Mouse (Mus musculus): ENCODE data around the gene Nrros. TPM values are rescaled to one million over a fixed set of nuclear protein-coding genes. Genes with fewer than 3 reads are reported as not detected.

Nrros gene
- polyA plus RNA-seq (2015; fragmentation: Nextera tagmentation; extraction: Ambion mirVana), result 17.6 and 21.9 TPM in 2 replicates

DNA sequence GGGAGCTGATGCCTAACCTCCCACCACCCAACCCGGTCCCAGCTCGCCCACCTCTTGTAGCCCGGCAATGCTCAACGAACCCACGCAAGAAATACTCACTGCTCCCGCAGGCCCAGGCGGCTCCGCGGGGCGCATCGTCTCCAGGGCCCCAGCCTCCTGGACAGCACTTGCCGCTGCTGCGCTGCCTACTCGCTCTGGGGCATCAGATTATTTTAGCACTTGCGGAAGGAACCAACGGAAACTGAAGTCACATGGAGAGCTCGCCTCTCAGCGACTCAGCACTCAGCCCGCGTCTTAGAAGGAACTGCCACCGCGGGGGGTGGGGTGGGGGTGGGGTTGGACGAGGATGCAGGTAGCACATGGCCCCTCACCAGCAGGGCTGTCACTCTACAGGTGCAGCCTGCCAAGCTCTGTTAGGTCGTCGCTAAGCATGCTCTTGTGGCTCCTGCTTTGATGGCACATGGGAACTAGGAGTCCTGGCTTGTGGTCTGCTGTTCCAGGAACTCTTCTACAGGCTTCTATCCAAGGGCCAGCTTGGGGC lies at the start of gene Nrros:
Nrros (minus strand) TSS at position 314 of the 541 bp plus-strand sequence.
- H3K4me3 ChIP-seq (replicated peaks; ENCODE audit: low read length), result peak within 1 kb of the TSS; percentile 46
- peak within 1 kb of the TSS; percentile 68 for H3K4me2 ChIP-seq (ENCODE audit: low read depth, low read length)
- H3K4me1 ChIP-seq (ENCODE audit: control insufficient read depth, insufficient read depth, low read length), result peaks cover 5% of the 10 kb centered on the region
- peak within 1 kb of the TSS; percentile 3 for H3K27ac ChIP-seq (ENCODE audit: low read length)
- 2% methylated on average over 25 of the region's 25 CpGs for WGBS
- peak within 1 kb of the TSS; percentile 70 for H3K9ac ChIP-seq (ENCODE audit: low read length)
- no peaks in the 10 kb centered on the region for H3K36me3 ChIP-seq (ENCODE audit: control insufficient read depth, insufficient read depth, low read length)
- H3K27me3 ChIP-seq (ENCODE audit: control insufficient read depth, insufficient read depth, low read length), result no peaks in the 10 kb centered on the region
- no peaks in the 10 kb centered on the region for H3K9me3 ChIP-seq (replicated peaks; ENCODE audit: control insufficient read depth, low read length)
- peak; percentile 56; the same call in 1 of the 2 replicates for ATAC-seq (ENCODE audit: insufficient read depth, low FRiP score)

- 70% methylated on average over 17 of the region's 17 CpGs for WGBS
- H3K27ac ChIP-seq (ENCODE audit: low read length), result no peak overlapping the region
- no peak overlapping the region for H3K4me3 ChIP-seq (replicated peaks; ENCODE audit: low read length)
- H3K4me2 ChIP-seq (ENCODE audit: low read depth, low read length), result no peak overlapping the region
- no peak overlapping the region for H3K9ac ChIP-seq (ENCODE audit: low read length)
- H3K9me3 ChIP-seq (replicated peaks; ENCODE audit: control insufficient read depth, low read length), result peaks cover 2% of the 10 kb centered on the region; the same call in 1 of the 2 replicates
- no peaks in the 10 kb centered on the region for H3K4me1 ChIP-seq (ENCODE audit: control insufficient read depth, insufficient read depth, low read length)
- H3K36me3 ChIP-seq (ENCODE audit: control insufficient read depth, insufficient read depth, low read length), result no peaks in the 10 kb centered on the region
- H3K27me3 ChIP-seq (ENCODE audit: control insufficient read depth, insufficient read depth, low read length), result no peaks in the 10 kb centered on the region
- no peak for ATAC-seq (ENCODE audit: insufficient read depth, low FRiP score)
These were observed 49.6 kb upstream of the Nrros start for GRCm38 (mm10) chr16:32214804-32215576.

DNA sequence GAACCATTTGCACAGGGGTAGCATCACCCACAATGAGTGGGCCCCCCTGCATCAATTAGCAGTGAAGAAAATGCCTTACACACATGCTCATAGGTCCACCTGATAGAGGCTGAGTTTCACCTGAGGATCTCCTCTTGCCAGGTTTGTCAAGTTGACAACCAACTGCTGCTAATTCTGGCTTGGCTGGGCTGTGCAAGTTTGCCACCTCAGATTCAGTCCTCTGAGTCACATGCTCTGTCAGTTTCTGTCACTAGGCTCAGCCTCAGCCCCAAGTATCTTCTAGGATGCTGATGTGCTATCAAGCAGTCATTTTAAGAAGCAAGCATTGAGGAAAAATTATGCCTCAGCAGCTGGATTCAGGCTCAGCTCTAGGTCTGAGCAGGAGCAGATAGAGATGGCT lies 48.8 kb upstream of the Nrros start:
- H3K27ac ChIP-seq (ENCODE audit: low read length), result no peak overlapping the region
- H3K4me1 ChIP-seq (ENCODE audit: control insufficient read depth, insufficient read depth, low read length), result no peaks in the 10 kb centered on the region

GRCm38 (mm10) chr16:32204902-32205301 lies 39.5 kb upstream of the Nrros start:
- no peak overlapping the region for H3K4me3 ChIP-seq (replicated peaks; ENCODE audit: low read length)
- H3K4me2 ChIP-seq (ENCODE audit: low read depth, low read length), result no peak overlapping the region
- WGBS, result 53% methylated on average over 3 of the region's 3 CpGs
- H3K9ac ChIP-seq (ENCODE audit: low read length), result no peak overlapping the region
- no peaks in the 10 kb centered on the region for H3K27me3 ChIP-seq (ENCODE audit: control insufficient read depth, insufficient read depth, low read length)
- no peaks in the 10 kb centered on the region for H3K4me1 ChIP-seq (ENCODE audit: control insufficient read depth, insufficient read depth, low read length)
- no peaks in the 10 kb centered on the region for H3K36me3 ChIP-seq (ENCODE audit: control insufficient read depth, insufficient read depth, low read length)
- ATAC-seq (ENCODE audit: insufficient read depth, low FRiP score), result no peak
- H3K9me3 ChIP-seq (replicated peaks; ENCODE audit: control insufficient read depth, low read length), result peaks cover 7% of the 10 kb centered on the region; the same call in 1 of the 2 replicates
- H3K27ac ChIP-seq (ENCODE audit: low read length), result no peak overlapping the region

More for the DNA sequence above, 48.8 kb upstream of the Nrros start:
- Histone ChIP-seq H3K9ac (ENCODE audit: low read length) (no peak overlapping the region), H3K27me3 (ENCODE audit: control insufficient read depth, insufficient read depth, low read length) (no peaks in the 10 kb centered on the region), H3K36me3 (ENCODE audit: control insufficient read depth, insufficient read depth, low read length) (no peaks in the 10 kb centered on the region), H3K4me3 (replicated peaks; ENCODE audit: low read length) (no peak overlapping the region), H3K9me3 (replicated peaks; ENCODE audit: control insufficient read depth, low read length) (peaks cover 10% of the 10 kb centered on the region; the same call in 1 of the 2 replicates), H3K4me2 (ENCODE audit: low read depth, low read length) (no peak overlapping the region)
- ATAC-seq (ENCODE audit: insufficient read depth, low FRiP score), result no peak

DNA sequence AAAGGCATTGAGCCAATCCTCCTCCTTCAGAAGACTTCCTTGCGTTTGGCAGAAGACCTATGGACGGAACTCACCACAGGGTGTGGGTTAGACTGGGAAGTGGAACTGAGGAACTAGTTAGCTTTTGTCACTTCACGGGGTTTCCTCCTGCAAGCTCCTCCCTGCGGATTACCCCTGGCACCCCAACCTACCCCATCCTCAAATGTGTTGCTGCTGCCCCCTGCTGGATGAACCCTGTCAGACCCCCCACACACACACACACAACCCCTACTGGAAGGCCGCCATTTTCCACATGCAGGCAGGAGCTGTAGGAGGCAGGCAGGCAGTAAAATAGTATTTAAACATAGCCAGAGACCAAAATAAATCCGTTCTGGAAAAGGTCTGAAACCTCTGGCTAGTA lies 37.3 kb upstream of the Nrros start:
- no peak for ATAC-seq (ENCODE audit: insufficient read depth, low FRiP score)
- WGBS, result 71% methylated on average over 6 of the region's 6 CpGs
- H3K27ac ChIP-seq (ENCODE audit: low read length), result no peak overlapping the region
- H3K36me3 ChIP-seq (ENCODE audit: control insufficient read depth, insufficient read depth, low read length), result no peaks in the 10 kb centered on the region
- no peaks in the 10 kb centered on the region for H3K4me1 ChIP-seq (ENCODE audit: control insufficient read depth, insufficient read depth, low read length)
- no peaks in the 10 kb centered on the region for H3K9me3 ChIP-seq (replicated peaks; ENCODE audit: control insufficient read depth, low read length)
- no peaks in the 10 kb centered on the region for H3K27me3 ChIP-seq (ENCODE audit: control insufficient read depth, insufficient read depth, low read length)
- H3K4me3 ChIP-seq (replicated peaks; ENCODE audit: low read length), result no peak overlapping the region
- no peak overlapping the region for H3K4me2 ChIP-seq (ENCODE audit: low read depth, low read length)
- H3K9ac ChIP-seq (ENCODE audit: low read length), result no peak overlapping the region

DNA sequence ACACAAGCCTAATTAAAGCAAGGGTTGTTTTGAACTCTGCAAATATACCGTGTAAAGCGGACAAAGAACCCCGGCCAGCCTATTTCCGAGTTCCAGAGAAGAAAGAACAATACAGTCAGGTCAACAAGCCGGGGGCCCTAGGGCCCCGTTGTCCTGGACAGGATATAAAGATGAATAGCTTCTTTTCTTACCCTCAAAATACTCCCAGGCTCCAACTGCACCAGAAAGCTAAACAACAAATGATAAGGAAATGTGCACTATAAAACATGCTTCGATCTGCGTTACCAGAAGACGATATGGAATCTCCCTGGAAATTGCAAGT lies 35.6 kb upstream of the Nrros start:
- Histone ChIP-seq H3K36me3 (ENCODE audit: control insufficient read depth, insufficient read depth, low read length) (no peaks in the 10 kb centered on the region), H3K4me2 (ENCODE audit: low read depth, low read length) (0 out of 2 replicates have a peak overlapping the region, but pooled peaks have one; percentile 14), H3K27me3 (ENCODE audit: control insufficient read depth, insufficient read depth, low read length) (no peaks in the 10 kb centered on the region), H3K4me1 (ENCODE audit: control insufficient read depth, insufficient read depth, low read length) (no peaks in the 10 kb centered on the region), H3K9ac (ENCODE audit: low read length) (no peak overlapping the region), H3K9me3 (replicated peaks; ENCODE audit: control insufficient read depth, low read length) (no peaks in the 10 kb centered on the region), H3K4me3 (replicated peaks; ENCODE audit: low read length) (no peak overlapping the region), H3K27ac (ENCODE audit: low read length) (peak overlapping the region; percentile 46; the same call in 1 of the 2 replicates)
- 60% methylated on average over 9 of the region's 9 CpGs for WGBS
- ATAC-seq (ENCODE audit: insufficient read depth, low FRiP score), result no peak

DNA sequence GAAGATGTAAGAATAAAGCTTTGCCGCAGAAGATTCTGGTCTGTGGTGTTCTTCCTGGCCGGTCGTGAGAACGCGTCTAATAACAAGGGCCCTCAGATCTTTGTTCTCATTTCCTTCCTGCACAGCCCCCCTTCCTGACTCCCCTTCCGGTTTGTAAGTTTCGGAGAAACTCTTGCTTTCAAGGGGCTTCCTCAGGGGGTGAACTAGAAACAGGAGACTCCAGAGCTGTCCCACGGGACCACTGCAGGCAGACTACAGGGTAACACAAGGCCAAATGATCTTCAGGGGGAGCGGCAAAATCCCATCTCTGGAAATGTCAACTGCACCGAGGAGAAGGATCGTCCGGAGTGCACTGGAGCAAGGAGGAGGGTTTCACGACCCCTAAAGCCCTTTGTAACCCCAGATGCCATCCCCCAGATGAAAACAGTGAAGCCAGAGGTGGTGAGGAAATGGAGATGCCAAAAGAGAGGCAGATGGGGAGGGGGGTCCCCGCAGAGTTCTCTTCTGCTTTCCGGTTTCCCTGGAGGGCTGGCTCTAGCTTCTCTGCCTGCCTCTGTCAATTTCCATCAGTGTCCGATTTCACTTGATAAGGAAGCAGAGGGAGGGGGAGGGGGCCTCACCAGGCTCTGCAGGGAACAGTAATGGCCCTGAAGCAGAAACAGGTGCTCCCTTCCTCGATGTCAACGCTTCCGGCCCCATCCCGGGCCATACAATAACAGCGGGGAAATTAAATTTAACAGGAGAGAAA lies 35.0 kb upstream of the Nrros start:
- H3K9ac ChIP-seq (ENCODE audit: low read length), result peak overlapping the region; percentile 37; the same call in 1 of the 2 replicates
- H3K4me3 ChIP-seq (replicated peaks; ENCODE audit: low read length), result peak overlapping the region; percentile 26

GRCm38 (mm10) chr16:32190011-32190441 lies 24.6 kb upstream of the Nrros start:
- no peak overlapping the region for H3K4me3 ChIP-seq (replicated peaks; ENCODE audit: low read length)
- no peak overlapping the region for H3K9ac ChIP-seq (ENCODE audit: low read length)
- no peaks in the 10 kb centered on the region for H3K4me1 ChIP-seq (ENCODE audit: control insufficient read depth, insufficient read depth, low read length)
- H3K4me2 ChIP-seq (ENCODE audit: low read depth, low read length), result no peak overlapping the region
- no peaks in the 10 kb centered on the region for H3K9me3 ChIP-seq (replicated peaks; ENCODE audit: control insufficient read depth, low read length)
- H3K27ac ChIP-seq (ENCODE audit: low read length), result no peak overlapping the region
- no peaks in the 10 kb centered on the region for H3K27me3 ChIP-seq (ENCODE audit: control insufficient read depth, insufficient read depth, low read length)
- ATAC-seq (ENCODE audit: insufficient read depth, low FRiP score), result no peak
- 45% methylated on average over 12 of the region's 12 CpGs for WGBS
- no peaks in the 10 kb centered on the region for H3K36me3 ChIP-seq (ENCODE audit: control insufficient read depth, insufficient read depth, low read length)

More for the DNA sequence above, 35.0 kb upstream of the Nrros start:
- no peaks in the 10 kb centered on the region for H3K36me3 ChIP-seq (ENCODE audit: control insufficient read depth, insufficient read depth, low read length)
- H3K27ac ChIP-seq (ENCODE audit: low read length), result peak overlapping the region; percentile 77; the same call in 1 of the 2 replicates
- H3K9me3 ChIP-seq (replicated peaks; ENCODE audit: control insufficient read depth, low read length), result no peaks in the 10 kb centered on the region
- peak overlapping the region; percentile 14; the same call in 1 of the 2 replicates for H3K4me2 ChIP-seq (ENCODE audit: low read depth, low read length)
- ATAC-seq (ENCODE audit: insufficient read depth, low FRiP score), result no peak; the same call in 1 of the 2 replicates
- no peaks in the 10 kb centered on the region for H3K27me3 ChIP-seq (ENCODE audit: control insufficient read depth, insufficient read depth, low read length)
- H3K4me1 ChIP-seq (ENCODE audit: control insufficient read depth, insufficient read depth, low read length), result no peaks in the 10 kb centered on the region
- WGBS, result 61% methylated on average over 20 of the region's 21 CpGs

DNA sequence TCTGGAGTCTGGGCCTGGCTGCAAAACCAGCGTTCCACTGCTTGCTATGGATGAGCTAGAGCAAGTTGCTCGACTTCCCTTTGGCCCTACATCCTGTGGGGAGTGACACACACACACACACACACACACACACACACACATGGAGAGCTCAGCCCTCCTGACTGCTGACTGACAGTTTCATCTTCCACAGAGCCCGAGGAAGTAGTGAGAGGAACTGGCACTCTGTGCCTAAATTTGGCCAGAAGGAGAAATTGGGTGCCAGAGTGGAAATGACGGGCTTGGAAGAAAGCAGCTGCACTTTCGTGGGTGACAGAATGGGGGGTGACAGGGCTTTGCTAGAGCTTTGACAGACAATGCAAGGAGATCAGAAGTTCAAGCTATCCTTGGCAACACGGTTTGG lies 23.7 kb upstream of the Nrros start:
- ATAC-seq (ENCODE audit: insufficient read depth, low FRiP score), result no peak
- Histone ChIP-seq H3K4me3 (replicated peaks; ENCODE audit: low read length) (no peak overlapping the region), H3K36me3 (ENCODE audit: control insufficient read depth, insufficient read depth, low read length) (no peaks in the 10 kb centered on the region), H3K4me1 (ENCODE audit: control insufficient read depth, insufficient read depth, low read length) (no peaks in the 10 kb centered on the region), H3K4me2 (ENCODE audit: low read depth, low read length) (no peak overlapping the region), H3K27ac (ENCODE audit: low read length) (no peak overlapping the region), H3K27me3 (ENCODE audit: control insufficient read depth, insufficient read depth, low read length) (no peaks in the 10 kb centered on the region), H3K9me3 (replicated peaks; ENCODE audit: control insufficient read depth, low read length) (no peaks in the 10 kb centered on the region), H3K9ac (ENCODE audit: low read length) (no peak overlapping the region)
- 54% methylated on average over 6 of the region's 6 CpGs for WGBS

Data from stomach, embryonic 16.5 days (tissue).